Mouse (Mus musculus): Measurements from ENCODE around the gene Scn1b. TPM values are rescaled to one million over a fixed set of nuclear protein-coding genes. Genes with fewer than 3 reads are reported as not detected.
A peak's percentile ranks its signal among the peaks of the same experiment; 100 is the strongest.

Scn1b gene
- polyA plus RNA-seq, 1 experiment from 2014 or later: 0.60 TPM

DNA sequence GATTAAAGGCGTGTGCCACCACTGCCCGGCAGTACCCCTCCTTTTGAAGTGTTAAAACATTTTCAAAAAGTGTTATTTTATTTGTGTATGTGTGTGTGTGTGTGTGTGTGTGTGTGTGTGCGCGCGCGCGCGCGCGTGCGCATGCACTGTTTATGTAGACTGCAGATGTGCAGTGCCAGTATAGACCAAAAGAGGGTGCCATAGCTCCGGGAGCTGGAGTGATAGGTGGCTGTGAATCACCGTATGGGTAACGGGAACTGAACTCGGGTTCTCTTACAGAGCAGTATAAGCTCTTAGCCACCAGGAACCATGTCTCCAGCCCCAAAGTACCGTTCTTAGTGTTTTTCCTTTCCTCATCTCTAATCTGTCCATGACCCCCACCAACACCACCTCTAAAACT, 18.1 kb upstream of the Scn1b start:
- WGBS: 96% methylated on average over 16 of the region's 16 CpGs
- no peak overlapping the region for H3K4me3 ChIP-seq (ENCODE audit: low read depth, low read length)
- H3K36me3 ChIP-seq (ENCODE audit: control insufficient read depth, insufficient read depth, low read length): peaks cover 15% of the 10 kb centered on the region

DNA sequence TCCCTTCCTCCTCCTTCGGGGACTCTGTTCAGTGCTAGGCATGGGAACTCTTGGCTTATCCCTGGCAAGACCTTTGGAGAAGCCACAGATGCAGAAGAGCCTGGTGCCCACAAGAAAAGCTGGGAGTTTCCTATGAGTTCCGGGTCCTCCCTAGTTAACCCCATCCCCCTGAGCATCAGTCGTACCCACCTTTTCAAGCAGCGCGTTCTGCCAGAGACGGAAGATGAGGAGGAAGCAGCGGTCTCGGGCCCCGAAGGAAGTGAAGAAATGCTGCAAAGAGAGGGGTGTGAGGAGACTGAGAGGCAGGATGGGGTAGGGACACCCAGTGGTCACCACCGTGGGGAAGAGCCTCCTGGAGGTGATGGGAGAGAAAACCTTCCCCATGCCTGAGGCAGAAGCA, 14.1 kb upstream of the Scn1b start:
- no peaks in the 10 kb centered on the region for H3K9me3 ChIP-seq (ENCODE audit: control insufficient read depth, low read length)
- WGBS: 96% methylated on average over 10 of the region's 10 CpGs
- no peaks in the 10 kb centered on the region for H3K27me3 ChIP-seq (ENCODE audit: control insufficient read depth, insufficient read depth, low read length)
- no peak overlapping the region for H3K4me2 ChIP-seq (replicated peaks; ENCODE audit: low read depth, low read length)
- H3K9ac ChIP-seq (ENCODE audit: low read depth, low read length): no peak overlapping the region
- H3K4me1 ChIP-seq (replicated peaks; ENCODE audit: control insufficient read depth, insufficient read depth, low read length): no peaks in the 10 kb centered on the region
- DNase-seq (ENCODE audit: low spot score) (no peak), ATAC-seq (ENCODE audit: low FRiP score) (no peak)
- peaks cover 42% of the 10 kb centered on the region for H3K36me3 ChIP-seq (ENCODE audit: control insufficient read depth, insufficient read depth, low read length)
- no peak overlapping the region for H3K27ac ChIP-seq (ENCODE audit: low read depth, low read length)
- H3K4me3 ChIP-seq (ENCODE audit: low read depth, low read length): no peak overlapping the region

More for the DNA sequence above, 18.1 kb upstream of the Scn1b start:
- no peaks in the 10 kb centered on the region for H3K9me3 ChIP-seq (ENCODE audit: control insufficient read depth, low read length)
- H3K4me1 ChIP-seq (replicated peaks; ENCODE audit: control insufficient read depth, insufficient read depth, low read length): 0 out of 2 replicates have a peak, but pooled peaks cover 2% of the 10 kb centered on the region
- H3K9ac ChIP-seq (ENCODE audit: low read depth, low read length): no peak overlapping the region
- H3K27ac ChIP-seq (ENCODE audit: low read depth, low read length): no peak overlapping the region
- DNase-seq (ENCODE audit: low spot score) (no peak), ATAC-seq (ENCODE audit: low FRiP score) (no peak)
- no peaks in the 10 kb centered on the region for H3K27me3 ChIP-seq (ENCODE audit: control insufficient read depth, insufficient read depth, low read length)
- H3K4me2 ChIP-seq (replicated peaks; ENCODE audit: low read depth, low read length): no peak overlapping the region

DNA sequence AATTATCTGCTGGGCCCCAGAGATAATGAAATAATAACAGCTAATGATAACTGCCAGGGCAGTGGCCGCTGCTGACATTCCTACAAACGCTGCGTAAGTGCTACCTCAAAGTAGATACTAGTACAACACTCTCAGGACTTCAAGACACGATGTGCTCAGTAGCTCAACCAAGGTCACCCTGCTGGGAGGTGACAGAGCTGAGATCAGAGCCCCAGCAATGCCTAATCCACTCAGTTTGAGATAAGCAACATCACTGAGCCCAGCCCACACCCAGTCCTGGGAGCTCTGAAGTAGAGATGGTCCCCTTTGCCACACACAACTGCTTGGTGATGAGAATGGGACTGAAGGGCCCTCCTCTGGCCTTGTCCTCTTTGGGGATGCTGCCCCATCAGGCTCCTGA, 13.5 kb upstream of the Scn1b start:
- Histone ChIP-seq H3K9me3 (ENCODE audit: control insufficient read depth, low read length) (no peaks in the 10 kb centered on the region), H3K36me3 (ENCODE audit: control insufficient read depth, insufficient read depth, low read length) (peaks cover 46% of the 10 kb centered on the region), H3K9ac (ENCODE audit: low read depth, low read length) (no peak overlapping the region), H3K4me1 (replicated peaks; ENCODE audit: control insufficient read depth, insufficient read depth, low read length) (no peaks in the 10 kb centered on the region), H3K4me3 (ENCODE audit: low read depth, low read length) (no peak overlapping the region), H3K27me3 (ENCODE audit: control insufficient read depth, insufficient read depth, low read length) (no peaks in the 10 kb centered on the region), H3K4me2 (replicated peaks; ENCODE audit: low read depth, low read length) (no peak overlapping the region), H3K27ac (ENCODE audit: low read depth, low read length) (no peak overlapping the region)
- no peak for ATAC-seq (ENCODE audit: low FRiP score)
- no peak for DNase-seq (ENCODE audit: low spot score)
- WGBS: 92% methylated on average over 4 of the region's 4 CpGs

DNA sequence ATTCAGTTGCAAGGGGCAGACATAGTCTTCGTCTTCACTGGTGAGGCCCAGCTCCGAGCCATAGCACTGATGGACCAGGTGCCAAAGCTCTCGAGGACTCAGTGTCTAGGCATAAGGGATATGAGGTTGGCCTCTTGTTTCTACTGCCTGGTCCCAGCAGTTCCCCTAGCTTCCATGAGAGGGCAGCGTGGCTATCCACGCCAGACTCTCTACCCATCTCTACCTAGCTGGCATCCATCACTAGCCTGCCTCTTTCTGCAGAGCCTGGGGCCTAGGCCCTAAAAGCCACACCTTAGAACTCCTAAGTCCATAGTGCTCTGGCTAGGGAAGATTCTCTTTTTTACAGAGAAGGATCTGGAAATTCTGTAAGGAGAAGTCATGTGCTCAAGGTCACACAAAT, 13.0 kb upstream of the Scn1b start:
- 67% methylated on average over 5 of the region's 5 CpGs for WGBS
- Histone ChIP-seq H3K36me3 (ENCODE audit: control insufficient read depth, insufficient read depth, low read length) (peaks cover 46% of the 10 kb centered on the region), H3K4me3 (ENCODE audit: low read depth, low read length) (no peak overlapping the region), H3K27me3 (ENCODE audit: control insufficient read depth, insufficient read depth, low read length) (no peaks in the 10 kb centered on the region), H3K4me1 (replicated peaks; ENCODE audit: control insufficient read depth, insufficient read depth, low read length) (no peaks in the 10 kb centered on the region), H3K27ac (ENCODE audit: low read depth, low read length) (no peak overlapping the region), H3K9ac (ENCODE audit: low read depth, low read length) (no peak overlapping the region), H3K9me3 (ENCODE audit: control insufficient read depth, low read length) (no peaks in the 10 kb centered on the region), H3K4me2 (replicated peaks; ENCODE audit: low read depth, low read length) (no peak overlapping the region)
- ATAC-seq (ENCODE audit: low FRiP score) (peak; percentile 56; the same call in 1 of the 2 replicates), DNase-seq (ENCODE audit: low spot score) (peak; percentile 69)

DNA sequence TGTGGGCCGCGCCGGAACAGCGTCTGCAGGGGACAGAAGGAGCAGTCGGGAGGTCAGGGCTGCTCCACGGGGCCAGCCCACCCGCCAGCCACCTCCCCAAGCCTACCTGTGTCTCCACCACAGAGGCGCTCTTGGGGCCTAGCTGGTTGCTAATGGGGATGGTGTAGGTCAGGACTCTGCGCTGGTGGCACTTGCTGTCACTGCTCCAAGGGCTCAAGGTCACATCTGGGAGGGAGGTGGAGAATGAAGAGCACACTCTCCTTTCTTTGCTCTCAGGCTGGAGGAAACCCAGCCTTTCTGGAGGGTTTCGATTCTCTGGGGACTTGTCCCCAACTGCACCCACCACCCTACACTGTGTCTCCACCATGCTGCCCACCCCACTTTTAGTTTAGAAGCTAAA, 8.9 kb upstream of the Scn1b start:
- H3K9ac ChIP-seq (ENCODE audit: low read depth, low read length): no peak overlapping the region
- no peak for DNase-seq (ENCODE audit: low spot score)
- peaks cover 55% of the 10 kb centered on the region for H3K36me3 ChIP-seq (ENCODE audit: control insufficient read depth, insufficient read depth, low read length)
- no peaks in the 10 kb centered on the region for H3K9me3 ChIP-seq (ENCODE audit: control insufficient read depth, low read length)
- ATAC-seq (ENCODE audit: low FRiP score): no peak
- no peak overlapping the region for H3K27ac ChIP-seq (ENCODE audit: low read depth, low read length)
- H3K4me1 ChIP-seq (replicated peaks; ENCODE audit: control insufficient read depth, insufficient read depth, low read length): no peaks in the 10 kb centered on the region
- WGBS: 94% methylated on average over 10 of the region's 10 CpGs
- H3K27me3 ChIP-seq (ENCODE audit: control insufficient read depth, insufficient read depth, low read length): no peaks in the 10 kb centered on the region
- H3K4me2 ChIP-seq (replicated peaks; ENCODE audit: low read depth, low read length): no peak overlapping the region
- H3K4me3 ChIP-seq (ENCODE audit: low read depth, low read length): no peak overlapping the region

DNA sequence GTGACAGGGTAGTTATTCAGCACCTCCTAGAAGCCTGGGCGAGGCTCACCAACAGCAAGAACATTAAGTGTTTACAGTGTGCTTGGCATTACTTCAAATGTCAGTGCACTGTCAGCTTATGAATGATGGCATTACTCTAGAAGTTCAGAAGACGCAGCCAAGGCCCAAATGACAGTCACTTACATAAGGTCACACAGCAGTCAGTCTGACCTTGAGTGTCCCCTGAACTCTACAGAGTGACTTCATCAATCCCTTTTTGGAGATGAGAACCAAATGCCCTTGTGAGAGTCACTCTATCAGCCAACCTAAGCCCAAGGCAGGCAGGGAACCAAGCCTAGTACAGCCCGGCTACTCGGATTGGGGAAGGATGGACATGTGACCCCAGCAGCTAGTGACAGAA, 5.1 kb upstream of the Scn1b start:
- Histone ChIP-seq H3K27me3 (ENCODE audit: control insufficient read depth, insufficient read depth, low read length) (peaks cover 12% of the 10 kb centered on the region), H3K4me1 (replicated peaks; ENCODE audit: control insufficient read depth, insufficient read depth, low read length) (no peaks in the 10 kb centered on the region), H3K36me3 (ENCODE audit: control insufficient read depth, insufficient read depth, low read length) (peaks cover 45% of the 10 kb centered on the region), H3K9ac (ENCODE audit: low read depth, low read length) (no peak overlapping the region), H3K27ac (ENCODE audit: low read depth, low read length) (no peak overlapping the region), H3K4me3 (ENCODE audit: low read depth, low read length) (no peak overlapping the region), H3K4me2 (replicated peaks; ENCODE audit: low read depth, low read length) (no peak overlapping the region), H3K9me3 (ENCODE audit: control insufficient read depth, low read length) (no peaks in the 10 kb centered on the region)
- WGBS: 94% methylated on average over 4 of the region's 4 CpGs
- ATAC-seq (ENCODE audit: low FRiP score): no peak
- DNase-seq (ENCODE audit: low spot score): no peak

DNA sequence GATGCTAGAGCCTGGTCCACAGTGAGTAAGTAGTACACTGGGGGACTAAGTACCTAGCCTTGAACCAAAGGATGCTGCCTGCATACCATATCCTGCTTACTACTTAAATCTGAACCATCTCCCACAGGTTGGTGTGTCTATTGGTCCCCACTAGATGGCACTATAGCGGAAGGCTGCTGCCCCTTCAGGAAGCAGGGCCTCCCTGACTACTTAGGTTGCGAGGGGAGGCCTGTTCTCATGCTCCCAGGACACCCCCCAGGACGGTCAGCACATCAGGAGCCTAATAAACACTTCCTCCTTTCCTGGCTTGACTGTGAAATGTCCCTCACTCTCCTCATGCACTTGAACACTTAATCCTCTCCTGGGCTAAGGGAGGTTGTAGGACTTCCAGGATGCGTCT, 4.0 kb upstream of the Scn1b start:
- no peak overlapping the region for H3K27ac ChIP-seq (ENCODE audit: low read depth, low read length)
- no peak overlapping the region for H3K9ac ChIP-seq (ENCODE audit: low read depth, low read length)
- DNase-seq (ENCODE audit: low spot score) (peak; percentile 64), ATAC-seq (ENCODE audit: low FRiP score) (no peak)
- no peaks in the 10 kb centered on the region for H3K9me3 ChIP-seq (ENCODE audit: control insufficient read depth, low read length)
- no peaks in the 10 kb centered on the region for H3K4me1 ChIP-seq (replicated peaks; ENCODE audit: control insufficient read depth, insufficient read depth, low read length)
- H3K4me2 ChIP-seq (replicated peaks; ENCODE audit: low read depth, low read length): no peak overlapping the region
- peaks cover 22% of the 10 kb centered on the region for H3K27me3 ChIP-seq (ENCODE audit: control insufficient read depth, insufficient read depth, low read length)
- no peak overlapping the region for H3K4me3 ChIP-seq (ENCODE audit: low read depth, low read length)
- H3K36me3 ChIP-seq (ENCODE audit: control insufficient read depth, insufficient read depth, low read length): peaks cover 37% of the 10 kb centered on the region
- WGBS: 36% methylated on average over 4 of the region's 4 CpGs

DNA sequence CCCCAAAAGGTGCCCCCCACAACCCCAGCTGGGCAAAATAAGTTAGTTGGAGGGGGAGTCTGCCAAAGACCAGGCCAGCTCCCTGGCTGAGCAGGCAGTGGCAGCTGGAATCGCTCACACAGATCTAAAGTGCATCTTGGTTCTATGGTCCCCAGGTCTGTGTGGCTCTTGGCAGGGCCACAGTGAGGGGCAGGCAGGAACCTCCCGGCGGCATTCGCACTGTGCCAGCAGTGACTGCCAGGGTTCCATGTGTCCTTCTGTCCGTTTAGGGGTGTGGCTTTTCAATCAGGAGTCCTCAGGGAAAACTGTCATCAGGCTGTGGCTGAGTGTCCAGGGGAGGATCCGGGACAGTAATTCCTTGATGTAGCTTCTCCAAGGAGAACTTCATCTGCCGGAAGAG, 3.4 kb upstream of the Scn1b start:
- H3K27me3 ChIP-seq (ENCODE audit: control insufficient read depth, insufficient read depth, low read length): peaks cover 28% of the 10 kb centered on the region
- no peak overlapping the region for H3K27ac ChIP-seq (ENCODE audit: low read depth, low read length)
- no peak for ATAC-seq (ENCODE audit: low FRiP score)
- no peak overlapping the region for H3K4me2 ChIP-seq (replicated peaks; ENCODE audit: low read depth, low read length)
- no peak for DNase-seq (ENCODE audit: low spot score)
- WGBS: 96% methylated on average over 7 of the region's 7 CpGs
- H3K4me1 ChIP-seq (replicated peaks; ENCODE audit: control insufficient read depth, insufficient read depth, low read length): no peaks in the 10 kb centered on the region
- H3K9ac ChIP-seq (ENCODE audit: low read depth, low read length): no peak overlapping the region
- no peaks in the 10 kb centered on the region for H3K9me3 ChIP-seq (ENCODE audit: control insufficient read depth, low read length)
- peaks cover 34% of the 10 kb centered on the region for H3K36me3 ChIP-seq (ENCODE audit: control insufficient read depth, insufficient read depth, low read length)
- no peak overlapping the region for H3K4me3 ChIP-seq (ENCODE audit: low read depth, low read length)

DNA sequence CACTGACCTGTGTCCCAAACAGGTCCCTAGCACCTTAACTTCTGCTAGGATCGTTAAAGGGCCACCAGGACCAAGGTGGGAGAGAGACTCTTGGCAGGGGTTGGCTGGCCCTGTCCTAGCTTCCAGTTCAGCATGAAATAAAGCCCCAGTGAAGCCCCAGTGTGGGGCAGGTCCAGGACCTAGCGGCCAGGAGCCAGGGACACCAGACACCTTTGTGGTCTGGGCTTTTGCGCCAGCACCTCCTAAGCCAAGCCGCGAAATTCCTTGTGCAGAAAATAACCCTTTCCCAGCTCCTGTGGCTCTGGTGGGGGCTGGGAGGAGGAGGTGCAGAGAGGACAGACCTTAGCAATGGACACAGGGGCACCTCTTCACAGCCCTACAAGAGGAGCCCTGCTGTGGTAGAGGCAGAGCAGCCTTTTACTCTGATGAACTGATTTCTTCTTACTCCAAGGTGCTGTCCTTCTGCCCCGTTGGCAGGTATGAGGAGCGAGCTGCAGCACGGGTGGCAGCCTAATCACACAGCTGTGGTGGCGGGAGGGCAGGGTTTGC, 1.4 kb upstream of the Scn1b start:
- ATAC-seq (ENCODE audit: low FRiP score): peak; percentile 6; the same call in 1 of the 2 replicates
- Histone ChIP-seq H3K4me3 (ENCODE audit: low read depth, low read length) (no peak overlapping the region), H3K4me1 (replicated peaks; ENCODE audit: control insufficient read depth, insufficient read depth, low read length) (no peaks in the 10 kb centered on the region), H3K36me3 (ENCODE audit: control insufficient read depth, insufficient read depth, low read length) (peaks cover 23% of the 10 kb centered on the region), H3K27me3 (ENCODE audit: control insufficient read depth, insufficient read depth, low read length) (peaks cover 33% of the 10 kb centered on the region), H3K4me2 (replicated peaks; ENCODE audit: low read depth, low read length) (no peak overlapping the region), H3K27ac (ENCODE audit: low read depth, low read length) (no peak overlapping the region), H3K9ac (ENCODE audit: low read depth, low read length) (no peak overlapping the region), H3K9me3 (ENCODE audit: control insufficient read depth, low read length) (no peaks in the 10 kb centered on the region)
- WGBS: 68% methylated on average over 9 of the region's 9 CpGs
- no peak for DNase-seq (ENCODE audit: low spot score)
